Mouse (Mus musculus): ENCODE results near the gene Gpr155.

Gene Gpr155

DNA sequence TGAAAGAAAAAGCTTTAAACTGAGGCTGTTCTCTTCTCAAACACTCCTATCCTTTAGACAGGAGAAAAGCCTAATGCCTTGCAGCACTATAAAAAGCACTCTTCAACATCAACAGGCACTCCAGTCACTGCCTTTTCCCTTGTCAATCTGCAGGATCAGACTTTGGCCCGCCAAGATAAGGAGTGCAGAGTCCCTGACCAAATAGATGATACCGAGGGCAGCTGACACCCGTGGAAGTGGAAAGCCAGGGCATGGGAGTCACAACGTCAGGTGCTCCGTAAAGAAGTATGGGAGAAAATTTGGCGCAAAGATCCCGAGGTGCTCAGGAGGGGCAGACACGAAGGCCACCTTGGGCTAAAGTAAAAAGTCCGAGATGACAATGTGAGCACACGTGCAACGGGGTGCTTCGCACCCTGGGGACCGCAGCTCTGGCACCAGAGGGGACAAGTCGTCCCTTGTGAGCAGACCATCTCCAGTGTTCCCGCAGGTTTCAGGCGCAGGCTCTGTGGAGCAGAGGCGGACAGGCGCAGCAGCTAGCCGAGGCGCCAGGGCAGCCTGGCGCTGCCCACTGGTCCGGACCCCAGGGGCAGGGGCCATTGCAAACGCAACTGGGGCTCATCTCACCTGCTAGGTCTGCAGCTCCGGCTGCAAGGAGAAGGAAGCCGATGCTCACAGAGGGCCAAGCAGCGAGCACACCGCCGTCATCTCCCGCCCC lies 574 bp downstream of the Gpr155 start:
- no peak for DNase-seq (ENCODE audit: low spot score)

DNA sequence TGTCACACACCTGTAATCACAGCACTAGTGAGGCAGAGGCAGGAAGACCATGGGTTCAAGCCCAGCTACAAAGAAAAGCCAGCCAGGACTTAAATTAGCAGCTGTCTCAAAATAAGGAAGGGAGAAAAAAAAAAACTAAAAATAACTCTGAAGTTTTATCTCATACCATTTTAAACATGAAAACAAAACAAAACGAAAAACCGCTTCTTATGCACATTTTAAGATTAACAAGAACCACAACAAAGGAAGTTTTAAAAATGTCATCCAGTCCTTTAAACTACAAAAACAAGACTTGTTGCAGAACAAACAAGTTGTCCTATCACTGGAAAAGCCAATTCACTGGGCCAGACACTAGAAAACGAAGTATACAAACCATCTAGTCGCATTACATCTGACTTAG lies 1.2 kb downstream of the Gpr155 start:
- DNase-seq (ENCODE audit: low spot score) = no peak

DNA sequence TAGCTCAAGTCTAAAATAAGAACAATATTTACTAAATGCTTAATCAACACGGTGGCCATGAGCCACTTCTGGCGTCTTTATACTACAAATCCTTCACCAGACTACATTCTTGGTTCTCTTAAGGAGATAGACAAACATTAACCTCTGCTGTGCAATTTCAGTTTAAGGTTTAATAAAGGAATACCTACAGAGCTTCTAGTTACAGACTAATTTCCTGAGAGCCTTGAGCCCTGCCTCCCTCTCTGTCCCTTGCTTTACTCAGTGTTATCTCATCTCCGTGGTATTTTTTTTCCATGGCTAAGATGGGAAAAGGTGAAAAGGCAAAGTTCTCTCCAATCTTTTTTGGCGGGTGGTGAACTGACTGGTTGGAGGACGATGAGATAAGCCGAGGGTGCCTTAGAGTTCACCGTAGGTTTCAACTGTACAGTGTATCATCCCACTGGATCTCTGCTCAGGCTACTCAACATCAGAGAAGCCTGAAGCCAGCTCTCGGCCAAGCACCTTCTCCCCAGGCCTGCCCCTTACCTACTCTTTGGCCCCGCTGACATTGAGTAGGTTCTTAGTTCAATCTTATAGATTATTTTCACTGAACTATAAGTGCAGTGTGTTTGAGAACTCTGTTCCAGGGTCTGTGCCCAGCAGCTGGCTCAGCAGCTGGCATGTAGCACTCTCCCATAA lies 5.9 kb downstream of the Gpr155 start:
- DNase-seq (ENCODE audit: low spot score) = no peak

DNA sequence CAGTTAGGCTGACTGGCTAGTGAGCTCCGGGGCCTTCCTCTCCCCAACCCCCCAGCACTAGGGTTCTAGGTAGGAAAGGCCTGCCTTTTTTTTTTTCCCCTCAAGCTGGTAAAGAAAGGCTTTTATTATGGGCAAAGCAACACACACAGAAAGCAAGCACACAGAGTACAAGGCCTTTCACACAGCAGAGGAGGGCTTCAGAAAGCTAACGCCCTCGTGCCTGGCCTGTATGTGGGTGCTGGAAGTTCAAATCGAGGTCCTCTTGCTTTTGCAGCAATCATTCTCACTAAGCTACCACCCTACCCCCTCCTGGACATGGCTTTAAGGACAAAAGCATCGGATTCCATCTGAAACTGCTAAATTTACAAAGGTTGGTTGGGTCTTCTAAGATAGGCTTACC lies 6.7 kb downstream of the Gpr155 start:
- no peak for DNase-seq (ENCODE audit: low spot score)

DNA sequence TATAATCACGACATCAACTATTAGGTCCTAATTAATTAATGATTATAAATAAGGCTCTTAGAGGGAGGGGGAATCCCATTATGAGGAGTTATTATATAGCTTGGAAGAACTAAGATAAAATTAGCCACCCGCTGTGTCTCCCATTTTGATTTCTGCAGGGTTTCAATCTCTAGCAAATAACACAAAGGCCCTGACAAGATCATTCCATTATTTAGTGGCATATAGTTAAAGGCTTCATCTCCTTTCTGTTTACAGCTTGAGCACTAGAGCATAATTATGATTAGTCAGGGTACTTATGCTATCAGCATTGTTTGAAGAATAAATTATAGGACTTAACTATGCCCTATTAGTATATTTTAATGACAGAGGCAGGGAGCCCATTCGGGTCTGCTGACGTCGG lies 8.0 kb downstream of the Gpr155 start:
- no peak for DNase-seq (ENCODE audit: low spot score)

DNA sequence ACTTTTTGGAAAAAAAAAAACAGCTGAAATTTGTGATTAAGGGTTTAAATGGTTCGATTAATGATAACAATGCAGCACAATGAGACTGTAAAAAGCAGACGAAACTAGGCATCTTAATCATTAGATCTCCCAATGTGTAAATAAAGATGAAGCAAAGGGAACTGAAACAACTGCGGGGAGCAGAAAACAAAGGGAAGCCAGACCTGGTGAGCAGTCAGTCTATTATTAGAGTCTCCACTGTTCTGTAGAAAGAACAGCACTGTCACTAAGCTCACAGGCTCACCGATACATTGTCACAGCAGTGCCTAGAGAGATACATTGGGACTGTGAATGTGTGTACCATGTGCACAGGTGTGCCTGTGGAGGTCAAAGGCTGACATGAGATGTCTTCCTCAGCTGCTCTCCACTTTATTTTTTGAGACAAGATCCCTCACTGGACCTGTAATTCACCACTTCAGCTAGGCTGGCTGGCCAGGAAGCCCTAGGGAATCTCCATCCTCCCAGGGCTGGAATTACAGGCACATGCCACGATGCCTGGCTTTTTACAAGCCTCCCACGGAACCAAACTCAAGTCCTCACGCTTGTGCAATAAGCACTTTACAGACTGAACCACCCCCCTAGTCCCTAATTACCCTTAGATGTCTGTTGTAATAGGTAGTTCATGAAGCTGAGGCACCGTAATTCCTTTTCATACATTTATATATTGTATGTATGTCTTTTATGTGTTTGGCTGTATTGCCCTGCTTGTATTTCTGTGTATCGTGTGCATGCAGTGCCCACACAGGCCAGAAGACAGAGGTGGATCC lies 14.6 kb downstream of the Gpr155 start:
- DNase-seq (ENCODE audit: low spot score) = no peak

DNA sequence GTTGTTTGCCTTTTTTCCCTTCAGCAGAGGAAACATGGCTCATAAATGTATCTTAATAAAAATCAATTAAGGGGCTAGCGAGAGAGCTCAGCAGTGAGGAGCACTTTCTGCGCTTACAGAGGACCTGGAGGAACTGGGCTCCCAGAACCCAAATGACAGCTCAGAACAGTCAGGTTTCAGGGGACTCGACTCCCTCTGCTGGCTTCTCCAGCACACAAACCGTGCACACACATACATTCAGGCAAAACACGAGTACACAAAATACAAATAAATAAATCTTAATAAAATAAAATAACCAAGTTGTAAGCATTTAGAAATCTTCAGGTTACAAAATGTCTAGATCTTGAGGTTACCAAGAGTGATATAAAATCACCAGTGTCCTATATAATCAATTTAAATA lies 22.9 kb downstream of the Gpr155 start:
- no peak for DNase-seq (ENCODE audit: low spot score)

DNA sequence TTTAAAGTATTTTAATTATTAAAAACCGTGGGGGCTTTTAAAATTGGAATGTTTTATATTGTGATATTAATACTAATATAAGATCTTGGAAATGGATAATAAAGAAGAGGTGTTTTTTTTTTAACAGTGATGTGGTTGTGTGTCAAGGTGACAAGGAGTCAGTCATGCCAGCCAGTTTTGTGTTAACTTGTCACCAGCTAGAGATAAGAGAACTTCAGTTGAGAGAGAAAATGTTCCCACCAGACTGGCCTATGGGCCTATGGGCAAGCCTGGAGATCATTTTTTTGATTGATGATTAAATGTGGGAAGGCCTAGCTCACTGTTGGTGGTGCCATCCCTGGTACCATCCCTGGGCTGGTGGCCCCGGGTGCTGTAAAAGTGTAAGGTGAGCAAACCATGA lies 25.8 kb downstream of the Gpr155 start:
- DNase-seq (ENCODE audit: low spot score) = no peak

DNA sequence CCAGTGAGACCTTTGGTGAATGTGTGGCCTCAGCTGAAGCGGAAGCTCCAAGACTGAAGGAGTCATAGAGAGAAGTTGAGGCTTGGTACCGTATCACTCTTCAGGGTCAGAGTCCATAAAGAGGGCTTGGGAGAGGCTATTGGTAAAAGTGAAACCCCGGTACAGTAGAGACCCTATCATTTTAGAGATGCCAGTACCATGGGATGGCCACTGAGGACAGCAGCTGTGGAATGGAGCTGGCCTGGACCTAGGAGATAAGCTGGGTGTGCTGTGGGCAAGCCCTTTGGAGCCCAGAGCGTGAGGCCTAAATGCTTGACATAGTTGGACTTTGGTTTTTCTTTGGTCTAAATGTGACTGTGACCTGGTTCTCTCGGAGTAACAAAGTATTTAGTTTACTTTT lies 26.4 kb downstream of the Gpr155 start:
- no peak for DNase-seq (ENCODE audit: low spot score)

DNA sequence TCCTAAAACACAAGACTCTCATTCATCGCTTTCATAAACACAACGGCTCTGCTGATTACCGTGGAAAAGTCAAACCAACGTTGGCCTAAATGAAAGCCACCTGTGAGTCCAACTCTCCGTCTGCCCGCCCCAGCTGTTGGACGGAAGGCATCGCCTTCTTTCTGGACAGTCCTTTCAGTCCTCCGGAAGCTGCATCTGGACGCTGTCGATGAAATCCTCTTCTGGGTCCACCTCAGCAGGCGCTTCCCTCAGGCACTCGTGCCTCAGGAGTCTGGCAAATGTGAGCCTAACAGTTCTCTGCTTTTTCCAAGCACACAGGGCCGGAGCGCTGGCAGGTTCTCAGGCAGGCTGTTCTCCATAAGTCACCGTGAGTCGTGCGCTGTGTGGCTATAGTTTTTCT lies 29.4 kb downstream of the Gpr155 start:
- no peak for DNase-seq (ENCODE audit: low spot score)

DNA sequence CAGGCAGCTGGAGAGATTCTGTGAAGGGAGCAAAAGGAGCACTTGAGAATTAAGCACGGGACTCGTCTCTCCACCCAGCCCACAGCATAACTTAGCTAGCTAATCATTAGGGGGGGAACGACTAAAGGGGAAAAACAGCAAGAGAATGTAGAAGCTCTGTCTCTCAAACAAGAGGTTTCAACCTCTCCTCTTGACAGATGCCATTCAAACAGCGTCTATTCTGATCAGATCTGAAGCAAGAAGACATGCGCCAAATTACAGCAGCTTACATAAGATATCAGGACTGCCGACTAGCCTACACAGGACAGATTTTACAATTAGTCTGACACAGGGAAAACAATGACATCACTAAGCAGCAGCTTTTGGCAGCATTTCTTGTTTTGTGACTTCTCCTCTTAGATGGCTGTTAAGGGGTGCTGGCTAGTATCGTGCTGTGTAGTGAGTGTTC lies 34.4 kb downstream of the Gpr155 start:
- DNase-seq (ENCODE audit: low spot score) = no peak

DNA sequence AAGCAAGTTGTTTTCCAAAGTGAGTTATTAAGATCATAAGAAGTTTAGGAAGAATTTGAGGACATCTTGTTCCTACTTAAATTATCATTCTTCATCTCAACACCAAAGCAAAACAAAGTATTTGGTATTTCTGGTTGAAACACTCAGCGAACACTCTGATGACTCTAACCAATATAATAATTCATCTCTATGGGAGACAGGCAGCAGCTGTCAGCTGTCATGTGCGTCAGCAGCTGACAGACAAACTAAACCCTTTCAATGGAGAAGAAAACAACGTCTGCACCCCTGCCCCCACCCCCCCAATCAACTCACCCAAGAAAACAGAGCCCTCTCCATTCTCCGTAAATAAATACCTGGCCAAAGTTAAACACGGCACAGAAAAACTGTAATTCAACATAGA lies 34.9 kb downstream of the Gpr155 start:
- DNase-seq (ENCODE audit: low spot score) = no peak

DNA sequence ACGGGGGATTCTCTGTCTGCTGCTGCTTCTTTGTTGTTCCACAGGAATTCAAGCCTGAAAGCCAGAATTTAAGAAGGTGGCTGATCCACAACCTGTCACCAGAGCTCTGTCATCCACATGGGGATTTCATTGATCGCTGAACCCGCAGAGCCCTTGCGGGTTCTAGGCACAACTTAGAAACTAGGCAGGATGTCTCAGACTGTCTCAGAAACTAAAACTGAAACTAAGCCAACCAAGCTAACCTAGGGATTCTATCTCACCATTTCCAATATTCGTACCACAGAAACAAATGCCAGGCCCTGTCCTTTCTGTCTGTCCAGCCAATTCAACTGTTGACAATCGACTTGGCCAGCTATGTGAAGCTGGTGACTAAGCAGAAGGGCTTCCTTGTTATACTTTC lies 38.2 kb downstream of the Gpr155 start:
- no peak for DNase-seq (ENCODE audit: low spot score)

DNA sequence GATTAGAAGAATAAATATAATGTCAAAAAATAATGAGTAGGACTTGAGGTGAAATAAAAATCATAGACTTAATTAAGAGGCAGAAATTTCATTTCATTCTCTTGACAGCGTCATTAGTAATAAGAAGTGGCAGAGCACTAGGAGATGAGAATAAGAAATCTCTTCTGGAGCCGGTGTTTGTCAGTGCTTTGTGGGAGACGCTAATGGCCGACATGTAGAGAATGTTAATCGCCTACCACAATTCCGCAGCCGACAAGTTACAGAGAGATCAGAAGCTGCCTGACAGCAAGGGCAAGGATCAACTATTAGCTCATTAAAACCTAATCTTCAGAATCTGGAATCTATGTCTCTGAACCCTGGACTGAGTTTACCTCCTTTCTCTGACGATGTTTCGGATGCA lies 38.6 kb downstream of the Gpr155 start:
- no peak for DNase-seq (ENCODE audit: low spot score)

DNA sequence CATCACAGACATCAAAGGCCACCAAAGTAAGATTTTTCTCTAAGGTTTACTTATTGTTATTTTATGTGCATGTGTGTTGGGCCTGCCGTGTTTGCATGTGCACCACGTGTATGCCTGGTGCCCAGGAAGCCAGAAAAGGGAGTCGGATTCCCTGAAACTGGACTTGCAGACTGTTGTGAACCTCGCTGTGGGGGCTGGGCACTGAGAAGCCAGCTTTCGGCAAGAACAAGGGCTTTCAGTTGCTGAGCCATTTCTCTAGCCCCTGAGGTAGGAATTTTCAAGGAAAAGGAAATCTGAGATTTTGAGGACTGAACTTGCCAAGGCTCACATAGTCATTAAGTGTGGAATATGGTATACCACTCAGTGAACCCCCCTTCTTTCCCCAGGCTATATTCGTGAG lies 39.2 kb downstream of the Gpr155 start:
- no peak for DNase-seq (ENCODE audit: low spot score)

DNA sequence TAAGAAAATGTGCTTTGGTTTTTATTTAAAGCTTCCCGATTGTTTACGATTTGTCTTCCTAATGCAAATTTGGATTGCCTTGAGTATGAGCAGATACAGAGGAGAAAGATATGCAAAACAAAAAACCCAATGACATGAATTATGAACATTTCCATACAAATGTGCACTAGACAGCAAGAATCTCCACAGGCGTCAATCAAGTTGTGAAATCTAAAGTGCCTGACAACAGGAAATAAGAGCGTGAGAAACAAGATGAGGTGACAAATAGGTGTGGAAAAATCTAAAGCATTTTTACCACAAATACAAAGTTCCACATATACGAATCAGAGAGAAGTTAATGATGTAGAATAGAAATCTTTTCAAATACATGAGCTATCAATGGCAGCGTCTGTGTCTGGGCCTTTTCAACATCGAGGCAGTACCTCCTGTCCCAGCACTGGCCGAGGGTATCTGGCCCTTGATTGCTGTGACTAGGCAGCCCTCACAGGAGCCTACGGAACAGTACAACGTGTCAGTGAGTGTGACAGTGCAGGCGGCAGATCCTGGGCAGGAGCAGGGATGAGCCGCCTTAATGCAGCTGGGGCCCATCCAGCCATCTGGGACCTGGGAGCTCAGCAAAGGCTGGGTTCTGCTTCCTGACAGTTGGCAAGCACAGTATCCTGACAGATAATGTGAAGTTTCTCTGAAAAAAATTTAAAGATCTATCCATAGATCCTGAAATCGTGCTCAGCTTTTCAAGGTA lies 39.9 kb downstream of the Gpr155 start:
- no peak for DNase-seq (ENCODE audit: low spot score)

DNA sequence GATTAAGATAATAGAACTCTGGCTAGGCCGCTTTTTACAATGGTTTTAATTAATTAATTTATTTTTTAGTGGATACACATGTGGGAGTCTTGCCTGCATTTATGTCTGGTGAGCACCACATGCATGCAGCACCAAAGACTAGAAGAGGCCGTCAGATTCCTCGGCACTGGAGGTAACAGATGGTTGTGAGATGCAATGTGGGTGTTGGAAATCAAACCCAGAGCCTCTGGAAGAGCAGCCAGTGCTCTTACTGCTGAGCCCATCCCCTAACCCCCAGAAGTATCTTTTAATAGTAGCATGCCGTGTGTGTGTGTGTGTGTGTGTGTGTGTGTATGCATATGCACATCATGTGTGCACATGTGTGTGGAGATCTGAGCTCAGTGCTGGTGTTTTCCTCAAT lies 41.2 kb downstream of the Gpr155 start:
- DNase-seq (ENCODE audit: low spot score) = no peak

DNA sequence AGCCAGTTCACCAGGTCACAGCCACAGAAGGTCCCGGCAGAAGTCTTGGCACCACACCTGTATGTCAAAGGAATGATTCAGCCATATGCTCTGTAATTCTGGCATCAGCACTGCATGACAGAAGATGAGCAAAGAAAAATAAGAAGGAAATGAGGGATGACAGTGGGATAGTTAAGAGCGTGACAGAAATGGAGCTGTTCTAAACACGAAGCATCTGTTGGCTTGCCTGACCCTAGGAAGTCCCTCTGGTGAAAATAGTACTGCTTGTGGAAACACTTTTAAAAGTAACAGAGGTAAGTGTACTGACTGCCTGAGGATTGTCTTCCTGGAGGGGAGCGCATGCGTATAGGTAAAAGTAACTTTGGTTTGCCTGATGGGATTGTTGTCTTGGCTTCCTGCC lies 42.7 kb downstream of the Gpr155 start:
- DNase-seq (ENCODE audit: low spot score) = no peak

DNA sequence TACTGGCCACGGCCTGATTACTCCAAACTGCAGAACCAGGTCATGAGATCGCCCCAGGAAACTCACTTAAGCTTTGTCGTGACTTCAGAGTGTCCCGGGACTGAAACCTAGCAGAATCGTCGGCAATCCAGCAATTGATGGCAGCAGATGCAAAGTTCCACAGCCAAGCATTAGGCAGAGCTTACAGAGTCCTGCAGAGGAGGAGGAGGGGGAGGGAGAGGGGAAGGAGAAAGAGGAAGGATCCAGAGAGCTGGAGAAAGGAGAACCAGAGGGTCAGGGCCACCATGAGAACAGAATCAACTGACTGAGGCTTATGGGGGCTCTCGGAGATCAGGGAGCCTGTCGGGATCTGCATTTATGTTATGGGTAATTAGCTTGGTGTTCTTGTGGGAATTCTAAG lies 48.0 kb downstream of the Gpr155 start:
- DNase-seq (ENCODE audit: low spot score) = no peak

DNA sequence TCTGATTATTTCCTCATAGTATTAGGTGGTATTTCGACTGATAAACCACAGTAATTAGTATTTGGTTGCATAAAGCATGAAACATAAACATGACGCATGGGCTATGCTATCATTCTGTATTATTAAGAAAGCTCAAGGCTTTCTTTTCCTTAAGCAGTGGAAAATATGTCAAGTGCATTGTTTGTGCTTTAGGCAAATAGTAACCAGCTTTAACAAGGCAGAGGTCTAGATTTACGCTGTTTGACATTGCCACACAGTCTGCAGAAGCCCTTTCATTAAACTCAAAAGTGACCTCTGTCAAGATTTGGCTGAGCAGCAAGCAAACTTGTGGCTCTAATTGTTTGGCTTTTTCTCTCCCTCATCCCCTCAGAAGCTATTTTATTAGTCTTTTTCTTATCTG lies 50.4 kb downstream of the Gpr155 start:
- DNase-seq (ENCODE audit: low spot score) = no peak

DNA sequence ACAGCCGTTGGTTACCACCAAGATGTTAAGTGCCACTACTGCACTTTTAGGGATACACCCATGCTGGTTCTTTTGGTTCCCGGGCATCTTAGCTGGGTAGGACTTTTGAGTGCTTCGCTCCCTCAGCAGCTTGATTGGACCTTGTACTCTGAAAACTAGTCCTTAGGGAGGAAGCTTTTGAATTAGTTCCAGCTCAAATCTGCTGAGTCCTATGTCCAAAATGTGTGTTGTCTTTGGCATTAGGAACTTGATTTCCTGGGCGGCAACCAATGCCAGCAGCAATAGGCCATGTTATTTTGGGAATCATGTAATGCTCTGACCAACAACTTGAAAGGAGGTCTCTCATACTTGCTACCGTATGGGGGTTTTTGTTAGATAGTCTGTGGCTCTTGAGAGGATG lies 60.5 kb downstream of the Gpr155 start:
- no peak for DNase-seq (ENCODE audit: low spot score)

DNA sequence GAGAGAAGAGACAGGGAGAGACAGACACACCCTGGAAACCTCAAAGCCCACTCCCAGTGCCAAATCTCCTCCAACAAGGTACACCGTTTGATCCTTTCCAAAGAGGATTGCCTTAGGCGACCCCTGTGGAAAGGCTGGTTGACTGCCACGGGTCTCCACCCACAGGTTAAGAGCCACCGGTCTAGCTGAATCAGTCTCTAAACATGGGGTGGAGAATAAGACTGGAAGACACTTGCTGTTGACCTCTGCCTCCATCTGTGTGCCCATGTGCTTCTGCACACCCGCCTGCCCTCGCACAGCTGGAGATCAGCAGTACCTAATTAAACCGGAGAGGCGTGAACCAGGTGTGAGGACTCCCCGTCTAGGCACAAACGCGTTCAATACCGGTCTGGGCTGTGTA lies 63.4 kb downstream of the Gpr155 start:
- no peak for DNase-seq (ENCODE audit: low spot score)

DNA sequence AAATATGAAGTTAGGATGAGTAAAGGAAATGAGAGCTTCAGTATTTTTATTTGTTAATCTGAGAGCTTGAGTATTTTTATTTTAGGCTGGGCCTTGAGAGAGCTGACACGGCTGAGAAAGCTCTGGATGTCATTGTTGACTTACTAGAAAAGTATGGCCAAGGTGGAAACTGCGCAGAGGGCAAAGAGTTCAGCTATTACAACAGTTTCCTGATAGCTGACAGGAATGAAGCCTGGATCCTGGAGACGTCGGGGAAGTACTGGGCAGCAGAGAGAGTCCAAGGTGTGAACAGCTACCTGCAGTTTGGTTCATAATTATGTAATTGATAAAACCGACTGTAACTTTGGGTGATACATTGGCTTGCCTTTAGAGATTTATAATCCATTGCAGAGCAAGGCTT lies 67.2 kb downstream of the Gpr155 start:
- DNase-seq (ENCODE audit: low spot score) = no peak

Data from urinary bladder, postnatal 25 days (tissue).